Mouse (Mus musculus): ENCODE results near the gene Gipc3. TPM values are rescaled to one million over a fixed set of nuclear protein-coding genes. Genes with fewer than 3 reads are reported as not detected.

Gene Gipc3
- polyA plus RNA-seq (2016; fragmentation: Nextera tagmentation; extraction: Ambion mirVana), result not detected in 2 replicates

DNA sequence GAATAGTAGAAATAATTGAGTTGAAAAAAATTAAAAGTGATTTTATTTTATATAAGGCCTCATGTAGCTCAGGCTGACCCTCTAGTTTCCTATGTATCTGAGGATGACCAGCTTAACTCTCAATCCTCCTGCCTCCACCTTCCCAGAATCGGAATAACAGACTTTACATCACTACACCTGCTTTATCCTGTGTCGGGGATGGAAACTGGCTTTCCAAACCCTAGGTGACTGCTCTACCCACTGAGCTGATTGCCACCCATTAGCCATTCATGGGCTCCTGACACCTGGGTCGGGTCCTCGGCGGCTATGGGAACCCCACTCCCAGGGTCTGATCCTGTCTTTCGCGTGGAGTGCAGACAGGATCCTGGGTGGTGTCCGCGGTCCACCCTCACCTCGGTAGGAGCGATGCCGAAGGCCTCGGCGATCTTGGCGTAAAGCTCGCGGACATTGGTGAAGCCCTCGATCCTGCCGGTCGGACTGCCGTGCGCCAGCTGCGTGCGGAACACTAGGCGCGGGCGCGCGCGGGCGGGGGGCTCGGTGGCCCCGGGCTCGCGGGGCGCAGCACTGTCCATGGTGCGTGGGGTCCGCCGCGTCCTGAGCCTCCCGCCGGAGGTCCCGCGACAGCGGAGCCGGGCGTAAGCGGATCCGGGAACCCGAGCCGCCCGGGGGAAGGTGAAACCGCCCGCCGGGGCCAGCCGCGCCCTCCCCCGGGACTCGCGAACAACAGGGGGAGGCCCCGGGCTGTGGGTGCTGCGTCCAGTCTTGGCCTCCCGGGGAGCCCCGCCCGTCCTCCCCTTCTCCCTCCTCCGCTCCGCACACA lies at the start of gene Gipc3:
Gipc3 (minus strand) TSS at position 581 of the 820 bp plus-strand sequence.
- 7% methylated on average over 57 of the region's 67 CpGs for WGBS
- peaks cover 91% of the 10 kb centered on the region for H3K27me3 ChIP-seq (ENCODE audit: low read depth, poor library complexity, severe bottlenecking)
- peak; percentile 44 for DNase-seq (ENCODE audit: low spot score)
- H3K9me3 ChIP-seq (replicated peaks), result no peaks in the 10 kb centered on the region
- H3K4me3 ChIP-seq, result peak within 1 kb of the TSS; percentile 57
- H3K4me1 ChIP-seq, result peaks cover 33% of the 10 kb centered on the region
- H3K27ac ChIP-seq (replicated peaks), result peak within 1 kb of the TSS; percentile 61
- peaks cover 25% of the 10 kb centered on the region for H3K36me3 ChIP-seq

DNA sequence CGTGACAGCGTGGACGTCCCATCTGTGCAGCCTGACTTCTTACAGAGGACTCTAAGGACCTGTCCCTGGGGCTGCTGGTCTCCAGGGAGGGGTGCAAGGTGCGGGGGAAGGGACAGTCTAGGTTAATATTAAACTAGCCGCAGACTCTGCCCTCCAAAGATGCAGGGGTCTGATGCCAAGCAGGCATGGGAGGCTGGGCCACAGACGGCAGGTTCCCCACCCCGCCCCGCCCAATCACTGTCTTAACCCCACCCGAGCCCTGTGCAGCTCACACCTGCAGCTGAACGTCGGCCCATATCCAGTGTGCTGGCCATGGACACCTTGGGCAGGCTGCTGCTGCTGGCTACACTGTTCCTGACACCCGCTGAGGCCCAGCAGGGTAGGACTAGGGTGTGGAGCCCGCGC lies 49.7 kb upstream of the Gipc3 start, which contains the start of gene Smim24:
Smim24 (plus strand) TSS at position 271 of the 405 bp plus-strand sequence.
- Histone ChIP-seq H3K9me3 (replicated peaks) (no peaks in the 10 kb centered on the region), H3K36me3 (peaks cover 28% of the 10 kb centered on the region), H3K4me3 (peak within 1 kb of the TSS; percentile 38), H3K27ac (replicated peaks) (peak within 1 kb of the TSS; percentile 69), H3K4me1 (peaks cover 54% of the 10 kb centered on the region), H3K27me3 (ENCODE audit: low read depth, poor library complexity, severe bottlenecking) (peaks cover 19% of the 10 kb centered on the region)
- no peak for DNase-seq (ENCODE audit: low spot score)
- 68% methylated on average over 14 of the region's 14 CpGs for WGBS

- no peak overlapping the region for H3K4me3 ChIP-seq
- WGBS, result 84% methylated on average over 6 of the region's 6 CpGs
These were observed 49.2 kb upstream of the Gipc3 start for GRCm38 (mm10) chr10:81392270-81392669.

DNA sequence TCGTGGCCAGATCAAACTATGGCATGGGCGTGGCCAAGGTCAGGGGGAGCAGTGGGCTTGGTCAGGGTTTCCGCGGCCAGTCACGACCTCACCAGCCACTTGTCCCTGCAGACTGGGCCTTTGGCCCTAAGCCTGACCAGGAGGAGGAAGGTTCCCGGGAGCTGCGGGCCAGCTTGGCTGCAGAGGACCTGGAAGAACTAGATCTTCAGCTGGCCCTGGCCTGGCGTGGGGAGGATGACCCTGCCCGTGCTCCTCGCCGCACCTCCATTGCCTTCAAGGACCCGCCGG lies 47.6 kb upstream of the Gipc3 start:
- peaks cover 49% of the 10 kb centered on the region for H3K36me3 ChIP-seq
- no peaks in the 10 kb centered on the region for H3K9me3 ChIP-seq (replicated peaks)
- DNase-seq (ENCODE audit: low spot score), result no peak
- H3K27ac ChIP-seq (replicated peaks), result peak overlapping the region; percentile 24; the same call in 1 of the 2 replicates
- H3K4me3 ChIP-seq, result no peak overlapping the region
- 93% methylated on average over 13 of the region's 13 CpGs for WGBS
- H3K27me3 ChIP-seq (ENCODE audit: low read depth, poor library complexity, severe bottlenecking), result 0 out of 2 replicates have a peak, but pooled peaks cover 4% of the 10 kb centered on the region
- peaks cover 45% of the 10 kb centered on the region for H3K4me1 ChIP-seq

More at GRCm38 (mm10) chr10:81392270-81392669, 49.2 kb upstream of the Gipc3 start:
- peaks cover 14% of the 10 kb centered on the region for H3K27me3 ChIP-seq (ENCODE audit: low read depth, poor library complexity, severe bottlenecking)
- peaks cover 33% of the 10 kb centered on the region for H3K36me3 ChIP-seq
- DNase-seq (ENCODE audit: low spot score), result no peak
- H3K9me3 ChIP-seq (replicated peaks), result no peaks in the 10 kb centered on the region
- peaks cover 50% of the 10 kb centered on the region for H3K4me1 ChIP-seq
- H3K27ac ChIP-seq (replicated peaks), result 0 out of 2 replicates have a peak overlapping the region, but pooled peaks have one; percentile 69

- Histone ChIP-seq H3K4me1 (peaks cover 51% of the 10 kb centered on the region), H3K36me3 (peaks cover 50% of the 10 kb centered on the region), H3K27ac (replicated peaks) (peak overlapping the region; percentile 58)
These were observed 47.0 kb upstream of the Gipc3 start for GRCm38 (mm10) chr10:81389801-81390677.

DNA sequence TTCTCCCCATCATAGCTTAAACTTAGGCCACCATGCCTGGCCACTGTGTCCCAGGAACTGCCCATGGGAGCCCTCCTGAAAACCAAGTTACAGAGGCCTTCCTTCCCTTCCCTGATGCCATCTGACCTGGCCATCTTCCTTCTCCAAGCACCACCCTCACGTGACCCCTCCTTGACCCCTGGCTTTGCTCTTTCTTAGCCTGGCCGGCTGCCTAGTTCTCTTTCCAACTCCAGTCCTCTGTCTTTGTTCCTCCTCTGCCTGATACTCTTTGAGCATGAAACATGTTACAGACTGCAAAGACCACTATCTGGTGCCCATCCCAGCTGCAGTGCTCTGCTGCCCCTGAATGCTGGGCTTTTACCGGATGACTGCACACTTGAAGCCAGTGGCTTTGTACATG lies 46.3 kb upstream of the Gipc3 start:
- Histone ChIP-seq H3K36me3 (peaks cover 50% of the 10 kb centered on the region), H3K27ac (replicated peaks) (peak overlapping the region; percentile 58), H3K27me3 (ENCODE audit: low read depth, poor library complexity, severe bottlenecking) (0 out of 2 replicates have a peak, but pooled peaks cover 4% of the 10 kb centered on the region), H3K4me1 (peaks cover 57% of the 10 kb centered on the region), H3K4me3 (no peak overlapping the region), H3K9me3 (replicated peaks) (no peaks in the 10 kb centered on the region)
- WGBS, result 51% methylated on average over 3 of the region's 3 CpGs
- DNase-seq (ENCODE audit: low spot score), result no peak

More at GRCm38 (mm10) chr10:81389801-81390677, 47.0 kb upstream of the Gipc3 start:
- no peaks in the 10 kb centered on the region for H3K9me3 ChIP-seq (replicated peaks)
- H3K27me3 ChIP-seq (ENCODE audit: low read depth, poor library complexity, severe bottlenecking), result 0 out of 2 replicates have a peak, but pooled peaks cover 4% of the 10 kb centered on the region
- no peak overlapping the region for H3K4me3 ChIP-seq
- peak; percentile 76 for DNase-seq (ENCODE audit: low spot score)
- WGBS, result 55% methylated on average over 23 of the region's 23 CpGs

DNA sequence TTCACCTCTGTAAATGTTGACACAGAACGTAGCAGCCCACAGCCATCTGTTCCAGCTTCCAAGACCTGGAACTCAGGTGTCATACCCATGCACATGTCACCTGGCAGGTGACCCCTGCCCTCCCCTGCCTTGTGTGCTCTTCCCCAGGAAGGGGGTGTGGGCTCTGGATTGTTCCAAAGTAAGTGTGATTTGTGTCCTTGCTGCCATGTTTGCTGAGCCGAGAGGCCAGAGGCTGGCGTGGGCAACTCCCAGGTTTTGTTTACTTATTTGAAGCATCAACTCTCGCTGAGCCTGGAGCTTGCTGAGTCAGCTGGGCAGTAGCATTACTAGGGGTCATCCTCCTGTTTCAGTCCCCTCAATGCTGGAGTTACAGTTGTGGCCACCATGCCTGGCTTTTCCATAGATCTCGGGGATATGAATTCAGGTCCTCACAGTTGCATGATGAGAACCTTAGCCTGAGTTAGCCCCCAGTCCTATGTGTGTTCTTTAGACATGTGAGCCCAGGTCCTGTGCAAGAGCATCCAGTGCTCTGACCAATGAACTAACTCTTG lies 45.5 kb upstream of the Gipc3 start, which contains the start of gene Gm48552:
Gm48552 (plus strand) TSS at position 501 of the 551 bp plus-strand sequence.
- Histone ChIP-seq H3K4me1 (peaks cover 50% of the 10 kb centered on the region), H3K36me3 (peaks cover 50% of the 10 kb centered on the region), H3K4me3 (0 out of 2 replicates have a peak within 1 kb of the TSS, but pooled peaks have one; percentile 17), H3K27me3 (ENCODE audit: low read depth, poor library complexity, severe bottlenecking) (no peaks in the 10 kb centered on the region), H3K9me3 (replicated peaks) (no peaks in the 10 kb centered on the region), H3K27ac (replicated peaks) (peak within 1 kb of the TSS; percentile 58)
- no peak for DNase-seq (ENCODE audit: low spot score)
- WGBS, result 89% methylated on average over 5 of the region's 5 CpGs

- WGBS, result 96% methylated on average over 20 of the region's 20 CpGs
These were observed 44.6 kb upstream of the Gipc3 start for GRCm38 (mm10) chr10:81387716-81388115.

DNA sequence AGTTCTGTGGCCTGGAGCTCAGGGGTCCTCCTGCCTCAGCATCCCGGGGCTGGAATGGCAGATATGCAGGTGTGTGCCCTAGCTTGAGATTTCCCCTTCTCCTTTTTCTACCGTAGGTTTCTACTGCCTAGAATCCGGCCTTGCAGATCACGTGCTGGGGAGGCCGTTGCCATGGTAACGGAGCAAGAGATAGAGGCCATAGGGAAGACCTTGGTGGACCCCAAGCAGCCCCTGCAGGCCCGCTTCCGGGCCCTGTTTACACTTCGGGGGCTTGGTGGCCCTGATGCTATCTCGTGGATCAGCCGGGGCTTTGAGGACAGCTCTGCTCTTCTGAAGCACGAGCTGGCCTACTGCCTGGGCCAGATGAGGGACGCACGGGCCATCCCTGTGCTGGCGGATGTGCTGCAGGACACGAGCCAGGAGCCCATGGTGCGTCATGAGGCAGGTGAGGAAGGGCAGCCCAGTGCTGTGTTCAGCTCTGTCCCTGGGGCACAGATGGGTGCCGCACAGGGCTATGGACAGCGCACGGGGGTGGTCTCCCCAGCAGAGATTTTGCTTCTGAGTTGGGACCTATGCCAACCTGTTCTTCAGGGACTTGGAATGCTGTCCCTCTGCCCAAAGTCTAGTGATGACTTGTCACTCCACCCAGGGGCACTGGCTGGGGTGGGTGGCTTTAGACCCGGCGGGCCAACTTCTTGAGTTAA lies 42.7 kb upstream of the Gipc3 start:
- no peak for DNase-seq (ENCODE audit: low spot score)
- Histone ChIP-seq H3K4me3 (peak overlapping the region; percentile 87), H3K27ac (replicated peaks) (0 out of 2 replicates have a peak overlapping the region, but pooled peaks have one; percentile 89), H3K27me3 (ENCODE audit: low read depth, poor library complexity, severe bottlenecking) (no peaks in the 10 kb centered on the region), H3K9me3 (replicated peaks) (no peaks in the 10 kb centered on the region), H3K36me3 (peaks cover 44% of the 10 kb centered on the region), H3K4me1 (peaks cover 39% of the 10 kb centered on the region)
- 88% methylated on average over 22 of the region's 22 CpGs for WGBS

More at GRCm38 (mm10) chr10:81387716-81388115, 44.6 kb upstream of the Gipc3 start:
- DNase-seq (ENCODE audit: low spot score), result no peak
- 0 out of 2 replicates have a peak overlapping the region, but pooled peaks have one; percentile 17 for H3K4me3 ChIP-seq
- H3K27ac ChIP-seq (replicated peaks), result no peak overlapping the region
- no peaks in the 10 kb centered on the region for H3K9me3 ChIP-seq (replicated peaks)
- H3K27me3 ChIP-seq (ENCODE audit: low read depth, poor library complexity, severe bottlenecking), result no peaks in the 10 kb centered on the region
- H3K4me1 ChIP-seq, result peaks cover 41% of the 10 kb centered on the region
- H3K36me3 ChIP-seq, result peaks cover 50% of the 10 kb centered on the region

DNA sequence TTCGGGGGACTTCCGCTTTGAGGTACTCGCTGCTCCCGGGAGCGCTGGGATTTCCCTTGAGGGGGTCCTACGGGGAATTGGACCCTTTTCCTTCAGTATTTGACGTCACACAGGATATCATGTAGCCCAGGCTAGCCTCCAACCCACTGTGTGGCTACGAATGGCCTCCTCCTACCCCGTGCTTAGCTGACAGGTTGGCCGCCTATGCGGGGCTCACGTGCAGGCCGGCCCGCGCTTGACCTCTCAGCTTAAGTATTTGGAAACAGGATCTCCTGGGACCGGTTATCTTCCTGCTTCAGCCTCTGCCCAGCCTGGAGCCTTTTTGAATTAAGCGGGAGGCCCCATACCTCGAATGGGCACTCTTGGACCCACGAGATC lies 41.5 kb upstream of the Gipc3 start:
- Histone ChIP-seq H3K9me3 (replicated peaks) (no peaks in the 10 kb centered on the region), H3K4me1 (peaks cover 28% of the 10 kb centered on the region), H3K4me3 (peak overlapping the region; percentile 87), H3K36me3 (peaks cover 38% of the 10 kb centered on the region), H3K27ac (replicated peaks) (peak overlapping the region; percentile 89), H3K27me3 (ENCODE audit: low read depth, poor library complexity, severe bottlenecking) (no peaks in the 10 kb centered on the region)
- DNase-seq (ENCODE audit: low spot score), result no peak
- under 1% methylated on average over 19 of the region's 19 CpGs for WGBS

- WGBS, result 8% methylated on average over 54 of the region's 54 CpGs
- H3K9me3 ChIP-seq (replicated peaks), result no peaks in the 10 kb centered on the region
- peak; percentile 98 for DNase-seq (ENCODE audit: low spot score)
- peaks cover 26% of the 10 kb centered on the region for H3K4me1 ChIP-seq
- peaks cover 35% of the 10 kb centered on the region for H3K36me3 ChIP-seq
- H3K27ac ChIP-seq (replicated peaks), result peak within 1 kb of the TSS; percentile 89
- no peaks in the 10 kb centered on the region for H3K27me3 ChIP-seq (ENCODE audit: low read depth, poor library complexity, severe bottlenecking)
- H3K4me3 ChIP-seq, result peak within 1 kb of the TSS; percentile 87
These were observed 40.9 kb upstream of the Gipc3 start, which contains the start of the genes Dohh and Gm48551 for GRCm38 (mm10) chr10:81383802-81384604. Gene Dohh, plus strand, starts transcription at chr10:81384428. Gene Gm48551, plus strand, starts transcription at chr10:81384466.

Data from midbrain, embryonic 10.5 days (tissue).